Mouse (Mus musculus): Measurements from ENCODE around the gene St6gal1. TPM values are rescaled to one million over a fixed set of nuclear protein-coding genes. Genes with fewer than 3 reads are reported as not detected.
"Not testable (repeated sequence)": the region's sequence is repeated elsewhere in the genome, so short reads cannot be mapped to it uniquely, and the experiment has no call there.

Gene St6gal1
- 22.1 and 28.0 TPM in 2 replicates for polyA plus RNA-seq (2012; rRNA removed)

- Histone ChIP-seq H3K4me1 (ENCODE audit: control insufficient read depth, insufficient read depth, low read length) (peaks cover 4% of the 10 kb centered on the region; the same call in 1 of the 2 replicates), H3K4me3 (replicated peaks; ENCODE audit: extremely low read depth, low read depth, low read length) (peak within 1 kb of the TSS; percentile 68)
- TF ChIP-seq CTCF (IDR thresholded peaks at IDR 0.05; ENCODE audit: insufficient read depth, low read length) (peak; percentile 75), POLR2A (IDR thresholded peaks at IDR 0.05; ENCODE audit: borderline replicate concordance, extremely low read depth, low read depth, low read length) (peak; percentile 27; the same call in 1 of the 2 replicates)
- WGBS = under 1% methylated on average over 20 of the region's 20 CpGs
- DNase-seq = peak; percentile 85
These were observed at the start of gene St6gal1 for GRCm38 (mm10) chr16:23224671-23225068. St6gal1 (plus strand) TSS chr16:23224740.

GRCm38 (mm10) chr16:23174855-23175254 lies 49.7 kb upstream of the St6gal1 start:
- peaks cover 3% of the 10 kb centered on the region for H3K4me1 ChIP-seq (ENCODE audit: control insufficient read depth, insufficient read depth, low read length)
- 55% methylated on average over 5 of the region's 5 CpGs for WGBS
- H3K4me3 ChIP-seq (replicated peaks; ENCODE audit: extremely low read depth, low read depth, low read length) = no peak overlapping the region
- DNase-seq = no peak
- TF ChIP-seq POLR2A (IDR thresholded peaks at IDR 0.05; ENCODE audit: borderline replicate concordance, extremely low read depth, low read depth, low read length) (no peak), CTCF (IDR thresholded peaks at IDR 0.05; ENCODE audit: insufficient read depth, low read length) (no peak)

DNA sequence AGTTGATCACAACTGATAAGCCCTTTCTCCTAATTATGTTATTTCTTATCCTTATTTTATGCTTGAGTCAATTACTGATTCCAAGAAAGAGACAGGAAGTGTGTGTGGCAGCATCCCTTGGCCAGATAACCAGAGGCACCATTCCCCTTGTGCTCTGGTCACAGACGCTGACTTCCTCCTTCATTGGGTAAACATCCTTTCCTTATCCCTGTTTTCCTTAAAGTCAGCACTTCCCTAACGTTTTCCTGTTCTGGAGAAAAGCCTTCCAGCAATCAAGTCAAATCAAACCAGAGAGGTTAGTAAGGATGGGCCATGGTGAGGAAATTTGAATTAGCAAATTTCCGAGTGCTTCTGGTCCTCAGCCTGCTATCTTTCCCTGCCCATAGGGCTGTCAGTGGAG lies 48.6 kb upstream of the St6gal1 start:
- no peak for DNase-seq
- TF ChIP-seq POLR2A (IDR thresholded peaks at IDR 0.05; ENCODE audit: borderline replicate concordance, extremely low read depth, low read depth, low read length) (no peak), CTCF (IDR thresholded peaks at IDR 0.05; ENCODE audit: insufficient read depth, low read length) (no peak)
- WGBS = 24% methylated on average over 3 of the region's 3 CpGs
- Histone ChIP-seq H3K4me1 (ENCODE audit: control insufficient read depth, insufficient read depth, low read length) (peaks cover 3% of the 10 kb centered on the region), H3K4me3 (replicated peaks; ENCODE audit: extremely low read depth, low read depth, low read length) (no peak overlapping the region)

DNA sequence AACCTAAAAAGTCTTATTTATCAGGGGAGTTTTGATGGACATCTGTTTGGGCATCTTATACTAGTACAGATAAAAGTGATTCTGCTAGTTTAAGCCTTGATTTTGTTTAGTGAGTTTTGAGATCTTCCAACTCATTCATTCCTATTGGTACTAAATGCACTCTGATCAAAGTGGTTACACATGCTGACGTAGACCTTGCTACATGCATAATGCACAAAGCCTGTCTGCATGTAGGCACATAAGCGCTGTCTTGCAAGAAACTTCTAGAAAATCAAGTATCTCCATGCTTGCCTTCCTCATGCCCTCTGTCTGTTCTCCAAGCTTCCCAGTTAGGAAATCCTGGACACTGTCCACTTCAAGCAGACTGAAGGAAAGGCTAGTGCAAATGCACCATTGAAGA lies 46.7 kb upstream of the St6gal1 start:
- TF ChIP-seq POLR2A (IDR thresholded peaks at IDR 0.05; ENCODE audit: borderline replicate concordance, extremely low read depth, low read depth, low read length) = no peak
- no peak for TF ChIP-seq CTCF (IDR thresholded peaks at IDR 0.05; ENCODE audit: insufficient read depth, low read length)
- Histone ChIP-seq H3K4me1 (ENCODE audit: control insufficient read depth, insufficient read depth, low read length) (peaks cover 5% of the 10 kb centered on the region), H3K4me3 (replicated peaks; ENCODE audit: extremely low read depth, low read depth, low read length) (no peak overlapping the region)
- no peak for DNase-seq
- 98% methylated on average over 2 of the region's 2 CpGs for WGBS

DNA sequence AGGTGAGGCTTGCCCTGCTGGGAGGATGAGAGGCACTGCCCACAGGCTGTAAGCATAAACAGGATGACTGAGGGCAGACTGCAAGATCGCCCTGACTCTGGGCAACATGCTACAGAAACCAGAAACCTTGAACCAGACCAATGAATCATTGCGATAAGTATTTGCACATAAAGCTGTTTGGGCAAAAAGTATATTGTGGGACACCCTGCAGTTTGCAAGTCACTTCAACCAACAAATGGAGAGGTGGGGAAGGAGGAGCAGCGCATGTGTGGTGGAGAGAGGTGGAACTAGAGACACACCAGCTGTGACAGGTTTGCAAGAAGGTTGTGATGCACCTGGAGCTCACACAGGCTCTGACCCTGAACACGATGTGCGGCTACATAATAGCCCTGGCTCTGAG lies 45.7 kb upstream of the St6gal1 start:
- Histone ChIP-seq H3K4me3 (replicated peaks; ENCODE audit: extremely low read depth, low read depth, low read length) (no peak overlapping the region), H3K4me1 (ENCODE audit: control insufficient read depth, insufficient read depth, low read length) (peaks cover 5% of the 10 kb centered on the region)
- no peak for TF ChIP-seq CTCF (IDR thresholded peaks at IDR 0.05; ENCODE audit: insufficient read depth, low read length)
- no peak for TF ChIP-seq POLR2A (IDR thresholded peaks at IDR 0.05; ENCODE audit: borderline replicate concordance, extremely low read depth, low read depth, low read length)
- WGBS = 81% methylated on average over 5 of the region's 5 CpGs
- no peak for DNase-seq

DNA sequence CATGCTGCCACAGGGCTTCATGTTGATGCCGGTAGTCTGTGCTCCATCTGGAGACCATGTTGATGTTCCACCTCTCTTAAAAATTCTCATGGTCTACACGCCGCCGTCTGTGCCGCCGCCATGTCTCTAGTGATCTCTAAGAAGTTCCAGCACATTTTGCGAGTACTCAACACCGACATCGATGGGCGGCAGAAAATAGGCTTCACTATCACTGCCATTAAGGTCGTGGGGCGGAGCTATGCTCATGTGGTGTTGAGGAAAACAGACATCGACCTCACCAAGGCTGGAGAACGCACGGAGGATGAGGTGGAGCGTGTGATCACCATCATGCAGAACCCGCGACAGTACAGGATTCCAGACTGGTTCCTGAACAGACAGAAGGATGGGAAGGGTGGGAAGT lies 45.1 kb upstream of the St6gal1 start:
- not testable (repeated sequence) for H3K4me1 ChIP-seq (ENCODE audit: control insufficient read depth, insufficient read depth, low read length); H3K4me3 ChIP-seq (replicated peaks; ENCODE audit: extremely low read depth, low read depth, low read length); DNase-seq
- 92% methylated on average over 18 of the region's 18 CpGs for WGBS

DNA sequence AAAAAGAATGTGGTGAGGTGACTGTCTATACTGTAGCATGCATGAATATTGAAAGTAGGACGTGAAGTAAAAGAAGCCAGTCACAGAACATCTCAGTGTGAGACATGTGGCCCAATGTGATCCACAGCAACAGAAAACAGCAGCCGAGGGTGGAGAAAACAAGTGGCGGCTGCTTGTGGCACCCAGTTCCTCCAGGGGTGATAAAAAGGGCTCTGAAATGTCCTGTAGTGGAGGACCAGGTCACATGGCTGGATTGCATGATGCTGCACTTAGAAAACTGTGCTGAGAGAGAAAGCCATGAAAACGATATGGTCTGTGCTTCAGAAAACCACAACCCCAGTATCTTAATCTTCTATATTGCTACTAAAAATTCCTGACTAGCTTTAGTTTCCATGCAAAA lies 43.5 kb upstream of the St6gal1 start:
- no peak for DNase-seq
- no peak for TF ChIP-seq POLR2A (IDR thresholded peaks at IDR 0.05; ENCODE audit: borderline replicate concordance, extremely low read depth, low read depth, low read length)
- TF ChIP-seq CTCF (IDR thresholded peaks at IDR 0.05; ENCODE audit: insufficient read depth, low read length) = no peak
- H3K4me1 ChIP-seq (ENCODE audit: control insufficient read depth, insufficient read depth, low read length) = peaks cover 2% of the 10 kb centered on the region; the same call in 1 of the 2 replicates
- H3K4me3 ChIP-seq (replicated peaks; ENCODE audit: extremely low read depth, low read depth, low read length) = no peak overlapping the region
- WGBS = 62% methylated on average over 4 of the region's 4 CpGs

DNA sequence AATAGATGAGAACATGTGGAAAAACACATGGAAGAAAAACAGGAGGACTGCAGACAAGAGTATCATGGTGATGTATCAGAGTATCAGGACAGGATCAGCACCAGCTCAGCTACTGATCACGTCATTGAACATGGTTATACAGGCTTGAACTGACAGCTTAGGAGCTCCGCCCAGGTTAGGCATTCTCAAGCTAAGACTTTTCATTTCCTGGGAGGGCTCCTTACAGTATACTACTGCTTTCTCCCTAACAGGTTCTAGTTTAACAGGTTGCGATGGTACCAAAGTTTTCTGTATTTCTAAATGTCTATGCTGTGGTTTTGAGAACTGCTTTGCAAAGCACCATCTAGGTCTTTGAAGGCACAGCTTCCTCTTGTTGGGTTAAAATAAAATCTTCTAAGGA lies 43.1 kb upstream of the St6gal1 start:
- Histone ChIP-seq H3K4me3 (replicated peaks; ENCODE audit: extremely low read depth, low read depth, low read length) (no peak overlapping the region), H3K4me1 (ENCODE audit: control insufficient read depth, insufficient read depth, low read length) (peaks cover 2% of the 10 kb centered on the region; the same call in 1 of the 2 replicates)
- WGBS = 65% methylated on average over 3 of the region's 3 CpGs
- no peak for DNase-seq
- no peak for TF ChIP-seq POLR2A (IDR thresholded peaks at IDR 0.05; ENCODE audit: borderline replicate concordance, extremely low read depth, low read depth, low read length)
- no peak for TF ChIP-seq CTCF (IDR thresholded peaks at IDR 0.05; ENCODE audit: insufficient read depth, low read length)

DNA sequence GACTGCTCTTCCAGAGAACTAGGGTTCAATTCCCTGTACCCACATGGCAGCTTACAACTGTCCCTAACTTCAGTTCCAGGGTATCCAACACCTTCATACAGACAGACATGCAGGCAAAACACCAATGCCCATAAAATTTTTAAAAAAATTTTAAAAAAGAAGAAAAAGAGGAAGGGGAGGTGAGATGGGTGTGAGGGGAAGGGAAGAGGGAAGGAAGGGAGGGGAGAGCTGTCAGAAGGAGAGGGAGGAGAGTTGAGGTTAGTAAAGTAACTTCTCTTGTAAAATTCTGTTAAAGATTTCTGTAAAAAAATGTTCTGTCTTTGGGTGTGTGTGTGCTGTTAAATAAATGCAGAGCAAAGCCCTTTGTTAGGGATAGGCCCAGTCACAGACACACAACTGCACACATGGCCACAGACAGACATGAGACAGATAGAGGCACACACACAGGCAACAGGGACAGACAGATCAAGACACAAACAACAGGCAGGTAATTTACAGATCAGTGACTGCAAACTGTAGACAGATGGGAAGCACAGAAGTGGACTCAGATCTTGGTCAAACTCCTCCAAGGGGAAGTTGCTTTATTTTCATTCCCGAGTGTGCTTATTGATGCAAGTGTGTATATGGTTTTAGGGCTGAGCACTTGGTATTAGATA lies 42.5 kb upstream of the St6gal1 start:
- DNase-seq = no peak
- Histone ChIP-seq H3K4me1 (ENCODE audit: control insufficient read depth, insufficient read depth, low read length) (peaks cover 2% of the 10 kb centered on the region; the same call in 1 of the 2 replicates), H3K4me3 (replicated peaks; ENCODE audit: extremely low read depth, low read depth, low read length) (no peak overlapping the region)
- 73% methylated on average over 1 of the region's 1 CpGs for WGBS
- TF ChIP-seq POLR2A (IDR thresholded peaks at IDR 0.05; ENCODE audit: borderline replicate concordance, extremely low read depth, low read depth, low read length) (no peak), CTCF (IDR thresholded peaks at IDR 0.05; ENCODE audit: insufficient read depth, low read length) (no peak)

GRCm38 (mm10) chr16:23185824-23186223 lies 38.7 kb upstream of the St6gal1 start:
- no peak for DNase-seq
- TF ChIP-seq POLR2A (IDR thresholded peaks at IDR 0.05; ENCODE audit: borderline replicate concordance, extremely low read depth, low read depth, low read length) (no peak), CTCF (IDR thresholded peaks at IDR 0.05; ENCODE audit: insufficient read depth, low read length) (no peak)
- Histone ChIP-seq H3K4me3 (replicated peaks; ENCODE audit: extremely low read depth, low read depth, low read length) (no peak overlapping the region), H3K4me1 (ENCODE audit: control insufficient read depth, insufficient read depth, low read length) (peaks cover 2% of the 10 kb centered on the region; the same call in 1 of the 2 replicates)
- 74% methylated on average over 2 of the region's 2 CpGs for WGBS
